Mouse (Mus musculus): ENCODE results near the gene Gm49383.

Gene Gm49383

GRCm38 (mm10) chr12:69196444-69197377 is at the start of gene Gm49383:
Gm49383 (minus strand) TSS chr12:69197104.
- DNase-seq (ENCODE audit: low read depth, low spot score): peak; percentile 92

GRCm38 (mm10) chr12:69241771-69242431 is 45.0 kb upstream of the Gm49383 start:
- peak; percentile 90 for DNase-seq (ENCODE audit: low read depth, low spot score)

DNA sequence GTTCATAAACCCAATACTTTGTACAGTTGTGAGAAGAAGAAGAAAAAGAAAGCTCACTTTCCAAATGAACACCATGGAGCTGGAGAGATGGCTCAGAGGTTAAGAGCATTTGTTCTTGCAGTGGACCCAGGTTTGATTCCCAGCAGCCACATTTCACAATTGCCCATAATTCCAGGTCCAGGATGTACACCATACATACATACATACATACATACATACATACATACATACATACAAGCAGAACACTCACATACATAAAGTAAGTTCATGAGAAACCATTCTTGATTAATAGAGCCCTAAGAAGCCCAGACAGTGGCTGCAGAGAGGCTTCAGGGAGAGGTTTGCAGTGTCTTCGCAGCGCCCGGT is 44.5 kb upstream of the Gm49383 start:
- no peak for DNase-seq (ENCODE audit: low read depth, low spot score)

DNA sequence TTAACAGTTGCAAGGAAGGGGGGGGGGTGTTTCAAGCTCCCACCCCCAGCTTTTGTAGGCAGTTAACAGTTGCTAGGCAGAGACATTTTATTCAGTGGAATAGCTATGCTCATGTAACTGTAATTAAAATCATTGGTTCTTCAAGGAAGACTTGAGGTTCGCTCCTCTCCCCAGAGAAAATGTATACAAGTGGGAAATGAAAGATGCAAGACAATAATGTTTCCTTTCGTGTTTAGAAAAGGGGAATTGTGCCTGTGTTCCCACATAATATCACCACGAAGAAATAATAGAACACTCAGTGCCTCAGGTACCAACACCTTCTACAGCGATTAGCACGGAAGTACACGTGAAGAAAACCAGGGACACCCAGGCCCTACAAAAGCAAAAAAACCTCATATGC is 44.0 kb upstream of the Gm49383 start, which contains the start of gene Klhdc1:
TSS of gene Klhdc1 (plus strand) at position 301 of the 400 bp plus-strand sequence.
- no peak for DNase-seq (ENCODE audit: low read depth, low spot score)

GRCm38 (mm10) chr12:69238284-69238683 is 41.4 kb upstream of the Gm49383 start:
- peak; percentile 19 for DNase-seq (ENCODE audit: low read depth, low spot score)

DNA sequence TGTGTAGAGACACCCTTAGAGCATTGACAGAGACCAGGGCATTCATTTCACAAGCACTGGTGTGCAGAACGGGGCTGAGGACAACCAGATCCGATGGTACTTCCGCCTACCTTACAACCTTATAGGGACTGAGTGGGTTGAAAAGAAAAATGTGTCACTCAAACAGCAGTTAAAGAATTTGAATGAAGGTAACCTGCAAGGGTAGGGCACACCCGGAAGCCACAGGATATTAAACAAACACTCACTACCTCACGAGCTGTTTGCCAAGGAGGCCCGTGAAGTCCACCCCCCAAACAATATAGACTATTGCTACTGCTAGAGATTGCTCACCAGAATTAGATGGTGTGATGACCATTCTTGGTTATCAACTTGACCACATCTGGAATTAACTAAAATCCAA is 38.9 kb upstream of the Gm49383 start:
- no peak for DNase-seq (ENCODE audit: low read depth, low spot score)

DNA sequence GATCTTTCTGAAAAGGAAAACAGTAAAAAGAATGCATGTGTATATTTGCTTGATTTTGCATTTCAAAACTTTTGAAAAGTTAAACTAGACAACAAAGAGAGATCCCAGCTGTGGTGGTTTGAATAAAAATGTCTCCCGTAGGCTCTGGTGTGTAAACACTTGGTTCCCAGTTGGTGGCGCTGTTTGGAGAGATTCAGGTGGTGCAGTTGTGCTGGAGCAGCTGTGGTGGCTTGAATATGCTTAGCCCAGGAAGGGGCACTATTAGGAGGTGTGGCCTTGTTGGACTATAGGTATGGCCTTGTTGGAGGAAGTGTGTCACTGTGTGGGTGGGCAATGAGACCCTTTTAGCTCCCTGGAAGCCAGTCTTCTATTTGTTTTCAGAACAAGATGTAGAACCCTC is 32.3 kb upstream of the Gm49383 start:
- DNase-seq (ENCODE audit: low read depth, low spot score): no peak

DNA sequence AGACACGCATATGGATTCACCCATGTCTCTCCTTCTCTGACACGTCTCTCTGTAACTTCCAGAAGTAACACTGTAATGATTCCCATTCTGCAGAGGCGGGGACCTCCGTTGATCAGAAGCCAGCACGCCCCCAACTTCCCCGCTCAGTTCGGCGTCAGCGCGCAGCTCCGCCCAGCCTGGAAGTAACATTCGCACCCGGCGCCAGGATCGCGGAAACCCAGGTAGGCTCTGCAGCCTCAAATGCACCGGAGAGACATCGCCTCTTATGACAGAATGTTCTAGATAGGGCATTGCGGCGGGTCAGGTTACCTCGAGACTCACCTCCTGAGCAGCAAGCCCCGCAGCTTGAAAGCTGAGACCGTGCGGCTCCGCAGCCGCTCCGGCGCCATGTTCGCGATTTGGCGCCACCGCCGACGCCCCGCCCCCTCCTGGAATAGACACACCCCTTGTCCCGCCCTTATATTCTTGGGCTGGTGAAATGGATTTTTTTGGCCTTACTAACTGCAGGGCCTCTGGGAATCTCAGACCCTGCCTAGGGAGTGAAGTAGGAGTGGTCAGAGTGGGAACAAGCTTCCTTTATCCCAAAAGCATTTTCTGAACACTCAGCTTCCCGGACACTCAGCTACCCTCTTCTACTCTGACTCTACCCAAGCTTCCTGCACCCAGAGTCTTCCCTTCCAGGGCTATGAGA is 31.0 kb upstream of the Gm49383 start, which contains the start of gene Pole2:
TSS of gene Pole2 (minus strand) at position 420 of the 691 bp plus-strand sequence.
- DNase-seq (ENCODE audit: low read depth, low spot score): peak; percentile 78

DNA sequence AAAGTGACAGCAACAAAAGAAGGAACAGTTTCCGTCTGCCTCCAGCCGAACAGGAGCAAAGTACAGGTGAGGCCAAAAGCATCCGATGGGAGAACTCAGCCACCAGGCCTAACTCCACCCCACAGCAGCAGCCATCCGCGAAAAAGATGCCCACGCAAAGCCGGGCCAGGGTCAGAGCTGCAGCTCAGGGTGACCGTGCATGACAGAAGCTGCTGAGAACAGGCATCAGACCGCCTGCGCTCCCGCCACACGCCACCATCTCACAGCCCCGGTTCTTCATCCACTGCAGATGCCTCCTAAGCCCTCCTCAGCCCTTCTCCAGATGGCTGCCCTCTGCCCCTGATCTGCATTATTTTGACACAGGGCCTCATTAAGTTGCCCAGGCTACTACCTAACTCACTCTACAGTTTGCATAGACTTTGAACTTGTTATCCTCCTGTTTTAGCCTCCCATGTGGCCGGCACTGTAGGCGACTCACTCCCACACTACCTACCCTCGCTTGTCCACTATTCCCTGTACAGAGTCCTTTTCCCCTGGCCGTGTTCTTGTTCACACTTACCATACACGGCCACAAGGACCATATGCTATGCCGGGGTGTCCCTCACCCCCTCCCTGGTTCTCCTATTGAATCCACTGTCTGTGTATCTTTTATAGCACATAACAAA is 23.8 kb upstream of the Gm49383 start:
- no peak for DNase-seq (ENCODE audit: low read depth, low spot score)

DNA sequence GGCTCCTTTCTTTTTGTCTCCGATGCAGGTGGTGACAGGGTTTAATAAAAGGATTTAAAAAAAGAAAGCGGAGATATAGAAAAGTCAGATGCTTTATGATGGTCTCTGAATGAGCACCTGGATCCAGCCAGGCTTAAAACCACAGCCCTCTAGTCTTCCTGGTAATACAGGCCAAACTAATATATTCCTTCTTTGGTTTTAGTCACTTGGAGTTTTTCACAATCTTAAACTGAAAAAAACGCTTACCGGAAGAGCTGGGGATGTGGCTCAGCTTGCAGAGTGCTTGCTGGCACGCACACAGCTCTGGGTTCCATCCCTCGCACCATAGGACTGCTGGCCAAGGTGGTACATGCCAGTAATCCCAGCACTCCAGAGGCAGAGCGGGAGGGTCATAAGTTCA is 19.7 kb upstream of the Gm49383 start:
- DNase-seq (ENCODE audit: low read depth, low spot score): no peak

DNA sequence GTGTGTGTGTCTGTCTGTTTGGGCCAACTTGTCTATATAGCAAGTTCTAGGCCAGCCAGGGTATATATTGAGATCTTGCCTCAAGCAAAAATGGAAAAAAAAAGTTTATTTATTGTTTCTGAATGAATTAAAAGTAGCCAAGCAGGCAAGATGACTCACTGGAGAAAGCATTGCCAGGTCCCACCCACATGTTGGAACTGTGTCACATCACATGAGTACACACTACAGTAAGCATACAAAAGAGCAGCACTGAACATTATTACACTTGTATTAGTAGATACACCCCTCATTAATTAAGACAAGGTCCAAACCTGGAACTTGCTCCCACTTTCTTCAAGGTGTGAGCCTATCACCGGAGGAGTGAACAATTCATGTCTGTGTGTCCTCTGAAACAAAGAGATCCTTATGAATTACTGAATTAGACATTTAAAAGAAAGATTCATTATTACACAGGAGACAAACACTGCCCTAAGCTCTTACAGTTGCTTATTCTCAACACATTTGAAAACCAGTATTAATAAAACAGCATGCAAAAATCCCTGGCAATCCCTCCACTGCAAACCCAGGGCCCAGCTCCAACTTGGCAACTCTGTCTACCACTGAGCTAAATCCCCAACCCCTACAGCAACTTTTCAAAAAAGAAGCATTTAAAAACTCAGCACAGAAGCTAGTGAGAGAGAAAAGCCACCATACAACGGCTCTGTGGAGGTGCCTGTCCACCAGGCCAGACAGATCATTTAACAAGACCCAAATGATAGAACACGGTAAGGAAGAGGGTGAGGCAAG is 18.3 kb upstream of the Gm49383 start:
- peak; percentile 75 for DNase-seq (ENCODE audit: low read depth, low spot score)

DNA sequence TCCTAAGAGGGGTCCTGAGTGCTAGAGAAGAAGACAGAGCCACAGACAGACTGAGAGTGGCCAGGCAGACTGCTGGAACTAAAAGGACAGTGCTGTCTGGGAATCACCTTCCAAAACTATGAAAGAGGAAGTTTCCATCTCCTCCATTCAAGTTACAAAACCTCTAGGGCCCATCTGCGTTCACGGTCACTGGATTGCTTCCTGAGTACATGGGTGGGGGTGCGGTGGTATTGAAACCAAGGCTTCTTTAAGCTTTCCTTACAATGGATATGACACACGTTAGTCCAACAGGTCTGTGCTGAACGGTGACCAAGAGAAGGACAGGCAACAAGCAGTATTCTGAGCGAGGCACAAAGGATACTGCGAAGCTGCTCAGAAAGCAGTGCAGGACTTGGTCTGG is 17.5 kb upstream of the Gm49383 start:
- DNase-seq (ENCODE audit: low read depth, low spot score): no peak

DNA sequence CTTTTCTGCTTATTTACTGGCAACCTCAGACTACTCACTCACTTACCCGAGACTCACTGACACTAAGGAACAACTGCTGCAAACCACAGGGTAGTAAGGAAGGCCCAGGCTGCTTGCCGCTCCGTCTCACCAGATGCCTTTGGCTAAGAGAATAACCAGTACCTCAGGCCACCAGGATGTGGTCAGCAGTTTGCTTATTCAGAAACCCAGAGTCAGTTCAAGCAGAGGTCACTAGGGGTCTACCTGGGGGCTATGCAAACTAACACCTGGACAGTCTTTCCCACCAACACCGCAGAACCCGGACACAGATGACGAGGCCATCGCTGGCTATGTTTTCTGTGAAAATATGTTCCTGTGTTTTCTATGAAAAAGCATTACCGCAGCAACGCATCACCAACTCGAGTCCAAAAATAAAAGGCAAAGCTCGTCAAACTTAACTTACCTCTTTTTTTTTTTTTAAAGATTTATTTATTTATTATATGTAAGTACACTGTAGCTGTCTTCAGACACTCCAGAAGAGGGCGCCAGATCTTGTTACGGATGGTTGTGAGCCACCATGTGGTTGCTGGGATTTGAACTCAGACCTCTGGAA is 16.4 kb upstream of the Gm49383 start:
- DNase-seq (ENCODE audit: low read depth, low spot score): no peak

DNA sequence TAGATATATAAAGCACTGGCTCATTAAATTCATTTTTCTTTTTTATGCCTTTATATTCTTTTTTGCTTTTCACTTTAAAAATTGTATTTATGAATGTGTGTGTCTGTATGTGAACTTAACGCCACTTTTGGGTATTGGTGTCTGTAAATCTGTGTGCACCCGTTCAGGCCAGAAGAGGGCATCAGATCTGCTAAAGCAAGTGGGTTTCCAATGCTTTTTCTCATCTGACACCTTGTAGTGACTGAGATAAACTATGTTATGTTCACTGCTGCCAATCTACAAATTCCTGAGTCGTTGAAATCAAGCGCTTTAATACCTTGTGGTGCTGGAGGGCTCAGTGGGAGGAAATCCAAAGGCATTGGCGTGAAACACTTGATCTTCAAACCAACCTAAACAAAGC is 14.2 kb upstream of the Gm49383 start:
- DNase-seq (ENCODE audit: low read depth, low spot score): peak; percentile 59

GRCm38 (mm10) chr12:69210056-69210979 is 13.4 kb upstream of the Gm49383 start:
- DNase-seq (ENCODE audit: low read depth, low spot score): no peak

- no peak for DNase-seq (ENCODE audit: low read depth, low spot score)
Measured at GRCm38 (mm10) chr12:69208520-69208919, 11.6 kb upstream of the Gm49383 start.

DNA sequence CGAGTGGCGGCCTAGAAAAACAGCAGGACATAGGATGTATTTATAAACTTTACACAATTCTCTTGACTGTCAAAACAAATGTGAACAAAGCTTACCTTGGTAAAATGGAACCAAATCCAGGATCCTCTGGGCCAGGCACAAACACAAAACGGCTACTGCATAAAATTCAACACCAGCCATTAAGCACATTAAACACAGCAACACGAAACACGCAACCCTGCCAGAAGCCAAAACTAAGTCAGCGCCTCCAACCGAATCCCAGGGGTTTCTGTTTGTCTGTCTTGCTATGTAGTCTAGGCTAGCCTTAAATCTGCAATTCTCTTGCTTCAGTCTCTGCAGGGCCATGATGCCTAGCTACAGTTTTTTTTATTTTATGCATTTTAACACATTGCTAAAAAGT is 11.0 kb upstream of the Gm49383 start:
- no peak for DNase-seq (ENCODE audit: low read depth, low spot score)

GRCm38 (mm10) chr12:69207396-69207795 is 10.5 kb upstream of the Gm49383 start:
- no peak for DNase-seq (ENCODE audit: low read depth, low spot score)
